Mouse (Mus musculus) testis, adult 2 months (tissue): ENCODE measurements around the gene Plcb4.

Experiments used
- CTCF ChIP-seq: fragments of 200-500 bp; IDR thresholded peaks from 2 replicates; pipeline ENCODE4 v1.5.1; 2012; ENCODE audit warnings: low read depth, mild to moderate bottlenecking, inconsistent platforms, low read length, moderate library complexity; ENCODE audit not compliant: control insufficient read depth, insufficient read depth, insufficient replicate concordance
- POLR2A ChIP-seq: fragments of 200-500 bp; IDR thresholded peaks from 2 replicates; pipeline ENCODE4 v1.6.1; 2012; ENCODE audit warnings: low read depth, mild to moderate bottlenecking, inconsistent platforms, low read length, moderate library complexity; ENCODE audit not compliant: control insufficient read depth

DNA sequence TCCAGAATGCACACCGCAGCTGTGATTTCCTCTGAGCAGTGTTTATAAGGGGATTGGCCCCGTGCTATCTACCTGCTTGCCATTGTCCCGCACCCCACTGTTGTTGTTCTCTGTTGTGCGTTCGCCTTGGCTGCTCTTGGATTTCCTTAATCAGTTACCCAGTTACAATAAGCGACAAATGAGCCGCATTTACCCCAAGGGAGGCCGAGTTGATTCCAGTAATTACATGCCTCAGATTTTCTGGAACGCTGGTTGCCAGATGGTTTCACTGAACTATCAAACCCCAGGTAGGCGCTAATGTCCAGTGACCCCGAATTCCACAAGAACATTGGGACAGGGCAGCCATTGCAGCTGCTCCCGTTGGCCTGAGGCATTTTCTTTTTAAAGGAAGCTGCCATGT, 309.3 kb downstream of the Plcb4 start:
- TF ChIP-seq POLR2A (no peak), CTCF (no peak)
